Mouse (Mus musculus) ES-E14 (cell line): ENCODE results near the gene Spata5. TPM values are rescaled to one million over a fixed set of nuclear protein-coding genes. Genes with fewer than 3 reads are reported as not detected.

Experiments
- DNase-seq: peaks from one replicate; pipeline ENCODE4 v3.0.0-alpha.2; 2013; ENCODE audit warnings: low read depth, low spot score
- H3K27ac ChIP-seq: 2 replicates; pipeline ENCODE4 v1.5.1; 2012; ENCODE audit warnings: low read depth, mild to moderate bottlenecking, low read length, moderate library complexity, mixed read lengths; ENCODE audit not compliant: poor library complexity, insufficient read depth, severe bottlenecking
- H3K36me3 ChIP-seq: 2 replicates; pipeline ENCODE4 v1.6.1; 2012; ENCODE audit warnings: mild to moderate bottlenecking, low read length, moderate library complexity, mixed read lengths; ENCODE audit not compliant: control insufficient read depth, poor library complexity, insufficient read depth, severe bottlenecking
- H3K4me1 ChIP-seq, 2 experiments: fragments of 150-350 bp in 1 of 2; sonication (generic) in 1 of 2; 2 replicates each; pipeline ENCODE4 v1.6.1; 2012; ENCODE audit warnings: low read length in 2 of 2, mild to moderate bottlenecking in 1 of 2, mixed read lengths in 1 of 2; ENCODE audit not compliant: control insufficient read depth in 2 of 2, insufficient read depth in 2 of 2, poor library complexity in 1 of 2
- H3K4me3 ChIP-seq, 2 experiments: fragments of 150-350 bp in 1 of 2; sonication (generic) in 1 of 2; 2 replicates each; pipeline ENCODE4 v1.5.1; 2012; ENCODE audit warnings: low read length in 2 of 2, low read depth in 1 of 2, mild to moderate bottlenecking in 1 of 2, mixed read lengths in 1 of 2; ENCODE audit not compliant: insufficient read depth in 1 of 2, poor library complexity in 1 of 2, severe bottlenecking in 1 of 2
- H3K9ac ChIP-seq: 2 replicates; pipeline ENCODE4 v1.6.1; 2012; ENCODE audit warnings: low read depth, mild to moderate bottlenecking, low read length, mixed read lengths; ENCODE audit not compliant: poor library complexity, insufficient read depth, severe bottlenecking
- H3K9me3 ChIP-seq: fragments of 150-350 bp; sonication (generic); 2 replicates; pipeline ENCODE4 v1.6.1; 2012; ENCODE audit warnings: low read depth, mild to moderate bottlenecking, low read length; ENCODE audit not compliant: control insufficient read depth, insufficient read depth
- CHD2 ChIP-seq: IDR thresholded peaks from 2 replicates; pipeline ENCODE4 v1.6.1; 2014; ENCODE audit warnings: mild to moderate bottlenecking, low read depth, low read length, inconsistent platforms
- HCFC1 ChIP-seq: IDR thresholded peaks from 2 replicates; pipeline ENCODE4 v1.6.1; 2012; ENCODE audit warnings: low read length, inconsistent platforms, borderline replicate concordance; ENCODE audit not compliant: insufficient read depth
- MAFK ChIP-seq: IDR thresholded peaks from 2 replicates; pipeline ENCODE4 v1.6.1; 2014; ENCODE audit warnings: mild to moderate bottlenecking, low read depth, low read length, inconsistent platforms; ENCODE audit not compliant: insufficient read depth
- ZC3H11A ChIP-seq: IDR thresholded peaks from 2 replicates; pipeline ENCODE4 v1.6.1; 2012; ENCODE audit warnings: low read depth, mild to moderate bottlenecking, inconsistent platforms, low read length, borderline replicate concordance
- ZNF384 ChIP-seq: IDR thresholded peaks from 2 replicates; pipeline ENCODE4 v1.6.1; 2012; ENCODE audit warnings: low read depth, low read length, inconsistent platforms
- in situ Hi-C, 2 experiments: fragments of 600-800 bp; cut with MboI; formaldehyde crosslinking; loops; one replicate each; pipeline ENCODE4 v1.15.1; 2025; ENCODE audit warnings: low sequenced_read_pairs in 2 of 2, inconsistent platforms in 1 of 2; ENCODE audit not compliant: unreplicated experiment in 2 of 2
- total RNA-seq: library from RNA; depleted of rRNA; stranded (reverse); fragments of 300-350 nt; gene quantifications from 2 replicates; pipeline ENCODE4 v1.2.3, GENCODE M21; 2012

The Spata5 gene
- total RNA-seq, 1 experiment, result 54.3 TPM

DNA sequence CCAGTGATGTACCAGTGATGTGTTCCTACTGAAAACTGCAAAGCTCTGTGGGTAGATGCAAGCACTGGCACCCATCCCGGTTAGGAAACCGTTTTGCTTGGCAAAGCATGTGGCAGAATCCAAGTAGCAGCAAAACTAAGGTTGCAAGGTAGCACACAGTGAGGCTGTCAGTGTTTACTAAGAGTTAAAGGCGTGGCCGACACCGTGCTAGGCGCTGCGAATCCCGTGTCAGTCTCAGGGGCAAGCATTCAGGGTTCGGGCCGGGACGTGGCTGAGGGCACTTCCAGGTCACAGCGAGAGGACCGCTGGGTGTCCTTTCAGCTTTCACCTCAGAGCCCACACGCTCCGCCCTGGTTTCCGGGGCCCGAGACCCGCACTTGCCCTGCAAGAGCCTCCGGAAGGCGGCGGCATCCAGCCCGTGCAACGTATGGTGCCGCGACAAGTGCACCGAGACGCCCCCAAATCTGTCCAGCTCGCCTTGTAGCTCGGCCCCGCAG, 687 bp upstream of the Spata5 start:
- H3K4me3 ChIP-seq, result peak overlapping the region; percentile 78 to 99
- no peaks in the 10 kb centered on the region for H3K36me3 ChIP-seq
- TF ChIP-seq ZC3H11A, result no peak
- TF ChIP-seq HCFC1, result peak; percentile 26; the same call in 1 of the 2 replicates
- H3K27ac ChIP-seq, result peak overlapping the region; percentile 69
- peak overlapping the region; percentile 85 for H3K9ac ChIP-seq
- no peaks in the 10 kb centered on the region for H3K9me3 ChIP-seq
- peaks cover 0 to 3% of the 10 kb centered on the region in 2 experiments; a peak in 3 of 4 replicates for H3K4me1 ChIP-seq
- in situ Hi-C loops, result no loop called here
- peak; percentile 44 for DNase-seq

GRCm38 (mm10) chr3:37420072-37420471, 376 bp downstream of the Spata5 start, which contains the start of gene Nudt6:
TSS of gene Nudt6 (minus strand) at chr3:37420211.
- H3K9ac ChIP-seq, result peak within 1 kb of the TSS; percentile 92
- no peaks in the 10 kb centered on the region; the same call in 1 of the 2 replicates for H3K36me3 ChIP-seq
- H3K9me3 ChIP-seq, result no peaks in the 10 kb centered on the region
- H3K4me1 ChIP-seq, result peaks cover 0 to 3% of the 10 kb centered on the region in 2 experiments; a peak in 3 of 4 replicates
- peak; percentile 47; the same call in 1 of the 2 replicates for TF ChIP-seq CHD2
- TF ChIP-seq HCFC1, result peak; percentile 79
- TF ChIP-seq ZC3H11A, result no peak
- peak within 1 kb of the TSS; percentile 92 to 99 for H3K4me3 ChIP-seq
- DNase-seq, result peak; percentile 79
- in situ Hi-C loops, result no loop called here
- peak within 1 kb of the TSS; percentile 86 for H3K27ac ChIP-seq

- Histone ChIP-seq H3K9me3 (no peaks in the 10 kb centered on the region), H3K4me3 (peak overlapping the region; percentile 90 to 92), H3K4me1 (peaks cover 0 to 3% of the 10 kb centered on the region in 2 experiments; a peak in 3 of 4 replicates), H3K36me3 (no peaks in the 10 kb centered on the region; the same call in 1 of the 2 replicates), H3K9ac (peak overlapping the region; percentile 92), H3K27ac (0 out of 2 replicates have a peak overlapping the region, but pooled peaks have one; percentile 14)
- TF ChIP-seq ZC3H11A, result no peak
- TF ChIP-seq HCFC1, result no peak
- TF ChIP-seq MAFK, result no peak
- TF ChIP-seq CHD2, result no peak
- TF ChIP-seq ZNF384, result no peak
- in situ Hi-C loops, result no loop called here
- no peak for DNase-seq
These were observed 945 bp downstream of the Spata5 start for GRCm38 (mm10) chr3:37420641-37421040.

DNA sequence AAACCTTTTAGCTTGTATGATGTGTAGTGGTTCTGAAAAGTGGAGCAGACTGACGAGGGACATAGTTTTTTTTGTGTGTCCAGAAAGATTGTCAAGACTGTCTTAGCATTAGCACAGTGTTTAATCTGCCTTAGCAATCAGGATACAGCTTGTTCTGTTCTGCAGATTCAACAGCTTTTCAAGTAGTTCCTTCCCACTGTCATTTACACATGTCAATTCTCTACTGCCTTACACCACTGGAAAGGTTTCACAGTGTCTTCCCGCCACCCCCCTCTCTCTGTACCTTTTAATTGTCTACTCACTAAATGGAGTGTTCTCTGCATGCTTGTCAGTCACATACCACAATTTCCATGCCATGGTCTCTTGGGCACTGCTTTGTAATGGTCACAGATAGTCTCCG, 1.5 kb downstream of the Spata5 start:
- no peaks in the 10 kb centered on the region for H3K9me3 ChIP-seq
- H3K4me1 ChIP-seq, result peaks cover 0 to 3% of the 10 kb centered on the region in 2 experiments; a peak in 3 of 4 replicates
- TF ChIP-seq HCFC1 (no peak), MAFK (no peak), ZNF384 (no peak), ZC3H11A (no peak), CHD2 (no peak)
- peak overlapping the region; percentile 90 to 92 for H3K4me3 ChIP-seq
- H3K36me3 ChIP-seq, result peaks cover 3% of the 10 kb centered on the region; the same call in 1 of the 2 replicates
- in situ Hi-C loops, result no loop called here
- H3K9ac ChIP-seq, result peak overlapping the region; percentile 92
- no peak overlapping the region for H3K27ac ChIP-seq
- DNase-seq, result no peak

GRCm38 (mm10) chr3:37426069-37426468, 6.4 kb downstream of the Spata5 start:
- no peak for TF ChIP-seq MAFK
- TF ChIP-seq ZC3H11A, result no peak
- no peak for TF ChIP-seq CHD2
- TF ChIP-seq HCFC1, result no peak
- no peak for TF ChIP-seq ZNF384
- Histone ChIP-seq H3K4me3 (no peak overlapping the region), H3K9ac (no peak overlapping the region), H3K9me3 (no peaks in the 10 kb centered on the region), H3K27ac (no peak overlapping the region), H3K36me3 (peaks cover 8% of the 10 kb centered on the region), H3K4me1 (no peaks in the 10 kb centered on the region; a peak in 1 of 4 replicates)
- DNase-seq, result no peak
- in situ Hi-C loops, result no loop called here
